9 mouse cellular contexts compared by ENCODE assay signal in the genomic region with DNA sequence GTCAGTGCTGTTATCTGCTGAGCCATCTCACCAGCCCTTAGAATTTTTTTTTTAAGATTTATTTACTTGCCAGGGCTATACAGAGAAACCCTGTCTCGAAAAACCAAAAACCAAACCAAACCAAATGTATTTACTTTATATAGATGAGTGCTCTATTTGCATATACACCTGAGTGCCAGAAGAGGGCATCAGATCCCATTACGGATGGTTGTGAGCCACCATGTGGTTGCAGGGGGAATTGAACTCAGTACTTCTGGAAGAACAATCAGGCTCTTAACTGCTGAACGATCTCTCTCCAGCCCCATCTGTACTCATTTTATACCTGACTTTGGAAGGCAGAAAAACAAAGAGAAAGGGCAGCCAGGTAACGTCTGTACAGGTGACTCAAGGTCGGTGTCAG. TPM values are rescaled to one million over a fixed set of nuclear protein-coding genes. Genes with fewer than 3 reads are reported as not detected.
DNase-seq lines count a peak whose midpoint lies in the region; ATAC-seq and TF ChIP-seq lines count a peak whose summit lies in the region.
"Had no signal": no experiment of that assay in that cellular context is flagged by ENCODE, and none has a peak within 500 bp of the region (broad histone marks: within the 10 kb centered on the region; RNA-seq: fewer than 3 reads in every experiment).

No protein-coding gene starts in this region.

- no peak for ATAC-seq in hindbrain, postnatal 0 days
- ATAC-seq in hindbrain, embryonic 11.5 days (ENCODE audit: low FRiP score): no peak

- no peaks in the 10 kb centered on the region for H3K36me3 ChIP-seq in hindbrain, postnatal 0 days (ENCODE audit: insufficient read depth, low read length)
- H3K36me3 ChIP-seq in hindbrain, embryonic 11.5 days (ENCODE audit: control insufficient read depth, insufficient read depth, low read length): no peaks in the 10 kb centered on the region
- H3K36me3 ChIP-seq: liver, embryonic 15.5 days had no signal

- no peak overlapping the region for H3K4me2 ChIP-seq in hindbrain, postnatal 0 days (ENCODE audit: low read depth, low read length)
- no peak overlapping the region for H3K4me2 ChIP-seq in hindbrain, embryonic 11.5 days (replicated peaks; ENCODE audit: low read depth, low read length)
- H3K4me2 ChIP-seq: liver, embryonic 15.5 days had no signal

- H3K27ac ChIP-seq in hindbrain, postnatal 0 days: no peak overlapping the region
- H3K27ac ChIP-seq in hindbrain, embryonic 11.5 days (ENCODE audit: low read depth, low read length): no peak overlapping the region
- H3K27ac ChIP-seq: liver, embryonic 15.5 days had no signal

- peak; percentile 66 for TF ChIP-seq CTCF in hindbrain, postnatal 0 days (IDR thresholded peaks at IDR 0.05; ENCODE audit: low read depth)

- H3K9ac ChIP-seq in hindbrain, postnatal 0 days (replicated peaks; ENCODE audit: low read length): no peak overlapping the region
- no peak overlapping the region for H3K9ac ChIP-seq in hindbrain, embryonic 11.5 days (ENCODE audit: low read depth, low read length)
- H3K9ac ChIP-seq: liver, embryonic 15.5 days had no signal

- whole genome bisulfite sequencing in hindbrain, postnatal 0 days: 74% methylated on average over 5 of the region's 5 CpGs
- WGBS in hindbrain, embryonic 11.5 days: 78% methylated on average over 5 of the region's 5 CpGs

- H3K9me3 ChIP-seq in hindbrain, postnatal 0 days (ENCODE audit: low read length): no peaks in the 10 kb centered on the region
- H3K9me3 ChIP-seq in hindbrain, embryonic 11.5 days (ENCODE audit: control insufficient read depth, low read length): no peaks in the 10 kb centered on the region
- H3K9me3 ChIP-seq: liver, embryonic 15.5 days had no signal

- no peaks in the 10 kb centered on the region for H3K4me1 ChIP-seq in hindbrain, postnatal 0 days (ENCODE audit: insufficient read depth, low read length)
- H3K4me1 ChIP-seq in hindbrain, embryonic 11.5 days (replicated peaks; ENCODE audit: control insufficient read depth, insufficient read depth, low read length): no peaks in the 10 kb centered on the region

- H3K4me3 ChIP-seq in hindbrain, postnatal 0 days (ENCODE audit: low read length): no peak overlapping the region
- no peak overlapping the region for H3K4me3 ChIP-seq in hindbrain, embryonic 11.5 days (ENCODE audit: low read depth, low read length)
- H3K4me3 ChIP-seq: liver, embryonic 15.5 days had no signal

- H3K27me3 ChIP-seq in hindbrain, postnatal 0 days (ENCODE audit: insufficient read depth, low read length): no peaks in the 10 kb centered on the region
- no peaks in the 10 kb centered on the region for H3K27me3 ChIP-seq in hindbrain, embryonic 11.5 days (ENCODE audit: control insufficient read depth, insufficient read depth, low read length)
- H3K27me3 ChIP-seq: liver, embryonic 15.5 days had no signal

- peak; percentile 43 for DNase-seq in hindbrain, postnatal 0 days (ENCODE audit: low spot score)
- no peak for DNase-seq in hindbrain, embryonic 11.5 days (ENCODE audit: low spot score)
- peak; percentile 72 for DNase-seq in CD4-positive helper T cell, adult 2 months (ENCODE audit: low read depth, low spot score)
- peak; percentile 11 for DNase-seq in MN1 (ENCODE audit: low spot score)
- DNase-seq in lung, postnatal 36 days: peak; percentile 42
- no peak for DNase-seq in frontal cortex, adult 2 months (ENCODE audit: extremely low spot score in 1 of 2, low spot score in 1 of 2)
- DNase-seq in frontal cortex, postnatal 36 days (ENCODE audit: low spot score in 2 of 2): no peak

RNA-seq across cellular contexts. Expression of gene Gm5134, which starts 20.9 kb away (rescaled TPM):
- not detected in 2 replicates for total RNA-seq in hindbrain, postnatal 0 days (2014; rRNA removed)
- not detected in 2 replicates for polyA plus RNA-seq in hindbrain, postnatal 0 days (2015; fragmentation: Nextera tagmentation; extraction: Ambion mirVana)
- 0.22 TPM in 1 of 2 replicates, not detected in the other for polyA plus RNA-seq in hindbrain, embryonic 11.5 days (2014; fragmentation: Nextera tagmentation; extraction: Ambion mirVana)
- polyA plus RNA-seq in frontal cortex, adult 2 months (2012; rRNA removed): 0.23 and 0.36 TPM in 2 replicates

RNA-seq across cellular contexts. Expression of gene Vpreb3, which starts 32.4 kb away (rescaled TPM):
- not detected in 2 replicates for total RNA-seq in hindbrain, postnatal 0 days (2014; rRNA removed)
- polyA plus RNA-seq in hindbrain, postnatal 0 days (2015; fragmentation: Nextera tagmentation; extraction: Ambion mirVana): 0.52 and 0.75 TPM in 2 replicates
- 0.43 TPM in 1 of 2 replicates, not detected in the other for polyA plus RNA-seq in hindbrain, embryonic 11.5 days (2014; fragmentation: Nextera tagmentation; extraction: Ambion mirVana)
- not detected in 2 replicates for polyA plus RNA-seq in frontal cortex, adult 2 months (2012; rRNA removed)
- total RNA-seq: hematopoietic stem cell, adult 5-6 weeks had no signal

RNA-seq across cellular contexts. Expression of gene Gm867, which starts 34.7 kb away (rescaled TPM):
- 0.73 TPM in 1 of 2 replicates, not detected in the other for total RNA-seq in hindbrain, postnatal 0 days (2014; rRNA removed)
- 2.3 and 2.4 TPM in 2 replicates for polyA plus RNA-seq in hindbrain, postnatal 0 days (2015; fragmentation: Nextera tagmentation; extraction: Ambion mirVana)
- polyA plus RNA-seq in hindbrain, embryonic 11.5 days (2014; fragmentation: Nextera tagmentation; extraction: Ambion mirVana): 1.3 and 2.0 TPM in 2 replicates
- 0.16 and 0.36 TPM in 2 replicates for polyA plus RNA-seq in frontal cortex, adult 2 months (2012; rRNA removed)
- total RNA-seq: hematopoietic stem cell, adult 5-6 weeks had no signal

RNA-seq across cellular contexts. Expression of gene Mmp11, which starts 38.9 kb away (rescaled TPM):
- total RNA-seq in hindbrain, postnatal 0 days (2014; rRNA removed): 6.1 and 9.5 TPM in 2 replicates
- polyA plus RNA-seq in hindbrain, postnatal 0 days (2015; fragmentation: Nextera tagmentation; extraction: Ambion mirVana): 7.8 and 8.3 TPM in 2 replicates
- 32.2 and 36.1 TPM in 2 replicates for polyA plus RNA-seq in hindbrain, embryonic 11.5 days (2014; fragmentation: Nextera tagmentation; extraction: Ambion mirVana)
- polyA plus RNA-seq in frontal cortex, adult 2 months (2012; rRNA removed): 2.3 and 2.5 TPM in 2 replicates

RNA-seq across cellular contexts. Expression of gene Chchd10, which starts 42.3 kb away (rescaled TPM):
- total RNA-seq in hindbrain, postnatal 0 days (2014; rRNA removed): 327 and 332 TPM in 2 replicates
- 304 and 312 TPM in 2 replicates for polyA plus RNA-seq in hindbrain, postnatal 0 days (2015; fragmentation: Nextera tagmentation; extraction: Ambion mirVana)
- polyA plus RNA-seq in hindbrain, embryonic 11.5 days (2014; fragmentation: Nextera tagmentation; extraction: Ambion mirVana): 8.0 and 9.3 TPM in 2 replicates
- 453 and 546 TPM in 2 replicates for polyA plus RNA-seq in frontal cortex, adult 2 months (2012; rRNA removed)

Comparison
In these comparisons a context has a peak if more than half of its experiments do, and no peak if none do; other contexts are left out.
1. DNase-seq: peak in hindbrain, postnatal 0 days (single experiment), CD4-positive helper T cell, adult 2 months (single experiment), MN1 (single experiment) and lung, postnatal 36 days (single experiment); none in hindbrain, embryonic 11.5 days (single experiment), frontal cortex, adult 2 months (0 of 2) and frontal cortex, postnatal 36 days (0 of 2).